Comparison of ENCODE assay signal across 8 mouse cellular contexts in genomic region chr11:113389637-113390036, GRCm38 (mm10).
DNase-seq lines count a peak whose midpoint lies in the region; ATAC-seq lines count a peak whose summit lies in the region.
"Had no signal": no experiment of that assay in that cellular context is flagged by ENCODE, and none has a peak within 500 bp of the region (broad histone marks: within the 10 kb centered on the region; RNA-seq: fewer than 3 reads in every experiment).

No protein-coding gene starts in this region.

- H3K36me3 ChIP-seq in hindbrain, embryonic 10.5 days, result no peaks in the 10 kb centered on the region
- H3K36me3 ChIP-seq in neural tube, embryonic 14.5 days (ENCODE audit: control insufficient read depth, insufficient read depth, low read length), result no peaks in the 10 kb centered on the region

- H3K4me1 ChIP-seq in hindbrain, embryonic 10.5 days (replicated peaks), result peaks cover 33% of the 10 kb centered on the region
- H3K4me1 ChIP-seq in neural tube, embryonic 14.5 days (ENCODE audit: control insufficient read depth, insufficient read depth, low read length), result peaks cover 23% of the 10 kb centered on the region

- H3K4me2 ChIP-seq in neural tube, embryonic 14.5 days (ENCODE audit: low read depth, low read length), result no peak overlapping the region

- H3K9me3 ChIP-seq in hindbrain, embryonic 10.5 days, result no peaks in the 10 kb centered on the region
- H3K9me3 ChIP-seq in neural tube, embryonic 14.5 days (ENCODE audit: control insufficient read depth, low read length), result no peaks in the 10 kb centered on the region

- no peak overlapping the region for H3K9ac ChIP-seq in neural tube, embryonic 14.5 days (replicated peaks; ENCODE audit: low read depth, low read length)
- H3K9ac ChIP-seq: liver, embryonic 14.5 days had no signal

- 34% methylated on average over 6 of the region's 6 CpGs for WGBS in hindbrain, embryonic 10.5 days
- WGBS in neural tube, embryonic 14.5 days, result 22% methylated on average over 6 of the region's 6 CpGs

- H3K27me3 ChIP-seq in hindbrain, embryonic 10.5 days (ENCODE audit: insufficient read depth, poor library complexity, severe bottlenecking), result no peaks in the 10 kb centered on the region
- H3K27me3 ChIP-seq in neural tube, embryonic 14.5 days (ENCODE audit: control insufficient read depth, insufficient read depth, low read length), result no peaks in the 10 kb centered on the region

- peak; percentile 77; the same call in 1 of the 2 replicates for ATAC-seq in neural tube, embryonic 14.5 days (ENCODE audit: low read depth)

- 0 out of 2 replicates have a peak overlapping the region, but pooled peaks have one; percentile 72 for H3K27ac ChIP-seq in hindbrain, embryonic 10.5 days
- H3K27ac ChIP-seq in neural tube, embryonic 14.5 days (ENCODE audit: low read depth, low read length), result peak overlapping the region; percentile 34
- H3K27ac ChIP-seq: liver, embryonic 14.5 days had no signal

- no peak overlapping the region for H3K4me3 ChIP-seq in hindbrain, embryonic 10.5 days
- no peak overlapping the region for H3K4me3 ChIP-seq in neural tube, embryonic 14.5 days (ENCODE audit: low read depth, low read length)

- DNase-seq in layer of hippocampus, adult 11-12 months (ENCODE audit: low spot score), result peak; percentile 26
- no peak for DNase-seq in layer of hippocampus, adult 9-11 months
- DNase-seq in cerebellum, postnatal 14 days, result peak; percentile 38 to 42
- DNase-seq in hindbrain, embryonic 10.5 days (ENCODE audit: low spot score), result no peak
- no peak for DNase-seq in thymus, postnatal 36 days
- DNase-seq in adrenal gland, adult 18-20 months (ENCODE audit: low spot score in 2 of 2), result no peak

Comparison
In these comparisons a context has a peak if more than half of its experiments do, and no peak if none do; other contexts are left out.
1. DNase-seq: peak in layer of hippocampus, adult 11-12 months (single experiment) and cerebellum, postnatal 14 days (2 of 2); none in layer of hippocampus, adult 9-11 months (single experiment), hindbrain, embryonic 10.5 days (single experiment), thymus, postnatal 36 days (0 of 2) and adrenal gland, adult 18-20 months (0 of 2).